Mouse (Mus musculus) fibroblast of lung, adult 2 months (primary cell): ENCODE data around the gene Grid1.
A peak's percentile ranks its signal among the peaks of the same experiment; 100 is the strongest.

Experiments
- DNase-seq: peaks from one replicate; pipeline ENCODE4 v3.0.0-alpha.2; 2011; ENCODE audit warnings: low read depth

Grid1 gene

GRCm38 (mm10) chr14:34819919-34820652 is at the start of gene Grid1:
TSS of gene Grid1 (plus strand) at chr14:34820108.
- DNase-seq: no peak

GRCm38 (mm10) chr14:34770467-34770866 is 49.4 kb upstream of the Grid1 start:
- DNase-seq: no peak

- DNase-seq: no peak
Measured at GRCm38 (mm10) chr14:34771601-34772000, 48.3 kb upstream of the Grid1 start.

DNA sequence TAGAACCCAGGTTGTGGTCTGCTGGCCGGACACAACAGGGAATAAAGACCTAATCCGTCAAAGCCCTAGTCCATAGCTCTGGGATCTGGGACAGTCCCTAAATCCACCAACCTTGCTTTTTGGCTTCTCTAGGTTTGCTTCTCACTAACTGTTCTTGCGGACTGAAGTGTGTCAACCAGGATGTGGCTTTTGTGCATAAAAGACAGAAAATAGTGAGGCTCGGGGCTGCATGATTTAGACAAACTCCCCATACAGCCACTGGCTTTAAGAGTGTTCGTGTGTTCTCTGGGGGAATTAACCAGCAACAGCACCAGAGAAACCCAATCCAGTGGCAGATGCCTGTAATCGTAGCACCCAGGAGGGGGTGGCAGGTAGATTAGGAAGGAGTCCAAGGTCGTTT is 47.8 kb upstream of the Grid1 start:
- DNase-seq: no peak

- DNase-seq: no peak
Measured at GRCm38 (mm10) chr14:34773681-34774080, 46.2 kb upstream of the Grid1 start.

- DNase-seq: no peak
Measured at GRCm38 (mm10) chr14:34774231-34774630, 45.7 kb upstream of the Grid1 start.

GRCm38 (mm10) chr14:34776719-34777385 is 43.1 kb upstream of the Grid1 start:
- DNase-seq: no peak

DNA sequence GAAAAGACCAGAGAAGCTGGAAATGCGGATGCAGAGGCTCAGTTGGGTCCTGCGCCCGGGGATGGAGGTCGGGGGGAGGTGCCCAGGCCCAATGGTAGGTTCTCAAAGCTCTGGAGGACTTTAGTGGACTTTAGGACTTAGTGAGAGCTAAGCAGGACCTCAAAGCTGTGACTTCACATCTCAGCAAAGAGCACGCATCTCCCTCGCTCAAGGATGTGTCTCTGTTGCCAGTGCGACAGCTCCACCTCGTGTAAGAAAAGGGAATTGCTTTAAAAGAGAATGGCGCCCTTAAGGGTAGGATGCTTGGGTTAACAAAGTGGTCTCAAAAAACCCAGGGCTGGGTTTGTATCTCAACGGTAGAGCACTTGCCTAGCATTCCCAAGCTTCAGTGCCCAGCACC is 42.1 kb upstream of the Grid1 start:
- no peak for DNase-seq

GRCm38 (mm10) chr14:34778760-34779159 is 41.1 kb upstream of the Grid1 start:
- DNase-seq: no peak

DNA sequence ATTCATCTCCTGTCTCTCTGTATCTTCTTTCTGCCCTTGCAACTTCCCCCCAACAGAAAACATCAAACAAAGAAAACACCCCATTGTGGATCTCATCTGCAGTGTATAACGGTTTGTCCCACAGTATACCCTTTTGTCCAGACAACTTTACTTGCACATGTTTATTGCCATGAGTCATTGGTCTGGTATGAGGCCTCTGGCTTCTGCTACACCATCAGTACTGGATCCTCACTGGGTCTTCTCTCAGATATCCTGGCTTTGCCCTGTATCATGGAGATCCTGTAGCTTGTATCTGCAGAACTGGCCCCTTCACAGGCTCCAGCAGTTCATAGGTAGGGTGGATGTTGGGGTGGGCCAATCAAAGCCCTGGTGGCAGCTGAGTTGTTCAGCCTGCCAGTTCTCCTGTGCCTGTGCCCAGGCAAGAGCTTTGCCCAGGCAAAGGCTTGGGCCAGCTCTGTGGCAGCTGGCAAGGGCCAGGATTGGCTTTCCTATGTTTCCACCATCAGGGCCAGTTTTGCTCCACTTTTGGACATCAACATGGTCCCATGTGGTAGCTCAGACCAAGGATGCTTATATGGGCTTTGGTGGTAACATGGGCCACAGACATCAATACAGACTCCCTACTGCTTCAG is 26.4 kb upstream of the Grid1 start:
- DNase-seq: no peak

DNA sequence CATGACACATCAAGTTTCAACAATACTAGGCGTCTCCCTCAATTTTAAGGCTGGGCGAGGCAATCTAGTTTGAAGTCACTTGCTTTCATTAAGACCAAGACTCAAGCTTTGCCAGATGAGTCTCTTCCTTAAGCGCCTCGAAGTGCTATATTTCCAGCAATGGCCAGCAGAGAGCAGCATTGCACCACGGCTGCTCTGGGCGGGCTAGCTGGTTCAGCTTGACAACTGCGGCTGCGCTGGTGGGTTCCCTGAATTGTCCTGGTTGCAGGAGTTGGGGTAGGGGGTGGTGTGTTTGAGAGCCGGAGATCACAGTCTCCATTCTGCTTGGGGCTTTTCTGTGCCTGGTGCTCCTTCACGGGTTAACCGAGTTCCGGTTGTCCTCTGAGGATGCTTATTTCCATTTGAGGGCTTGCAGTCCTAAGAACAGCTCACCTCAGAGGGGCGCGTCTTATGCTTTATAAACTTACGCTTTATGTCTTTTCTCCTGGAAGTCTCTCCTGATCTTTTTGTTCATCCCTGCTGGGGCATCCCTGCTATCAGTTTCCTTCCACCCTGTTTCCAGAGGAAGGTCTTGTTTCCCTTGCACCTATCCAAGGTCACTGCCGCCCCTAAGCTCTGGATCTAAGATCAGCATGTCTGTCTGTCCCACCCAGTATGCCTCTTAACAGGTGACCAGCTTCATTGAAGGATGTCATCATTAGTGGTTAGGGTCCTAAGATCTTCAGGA is 9.0 kb upstream of the Grid1 start:
- DNase-seq: peak; percentile 23

DNA sequence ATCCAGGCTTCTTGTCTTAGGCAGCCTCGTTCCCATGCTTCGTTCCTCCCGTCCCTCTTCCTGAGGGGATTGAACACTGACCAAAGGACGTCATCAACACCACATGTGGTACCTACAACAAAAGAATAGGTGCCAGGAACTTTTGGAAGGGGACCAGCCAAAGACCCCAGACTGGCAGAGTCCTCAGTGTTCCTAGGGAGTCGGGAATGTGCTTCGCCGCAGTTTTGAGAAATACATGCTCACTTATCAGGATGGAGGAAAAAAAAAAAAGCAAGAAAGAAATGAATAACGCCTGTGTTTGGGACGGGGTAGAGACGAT is 8.5 kb upstream of the Grid1 start:
- no peak for DNase-seq

- DNase-seq: no peak
Measured at GRCm38 (mm10) chr14:34816301-34816700, 3.6 kb upstream of the Grid1 start.

DNA sequence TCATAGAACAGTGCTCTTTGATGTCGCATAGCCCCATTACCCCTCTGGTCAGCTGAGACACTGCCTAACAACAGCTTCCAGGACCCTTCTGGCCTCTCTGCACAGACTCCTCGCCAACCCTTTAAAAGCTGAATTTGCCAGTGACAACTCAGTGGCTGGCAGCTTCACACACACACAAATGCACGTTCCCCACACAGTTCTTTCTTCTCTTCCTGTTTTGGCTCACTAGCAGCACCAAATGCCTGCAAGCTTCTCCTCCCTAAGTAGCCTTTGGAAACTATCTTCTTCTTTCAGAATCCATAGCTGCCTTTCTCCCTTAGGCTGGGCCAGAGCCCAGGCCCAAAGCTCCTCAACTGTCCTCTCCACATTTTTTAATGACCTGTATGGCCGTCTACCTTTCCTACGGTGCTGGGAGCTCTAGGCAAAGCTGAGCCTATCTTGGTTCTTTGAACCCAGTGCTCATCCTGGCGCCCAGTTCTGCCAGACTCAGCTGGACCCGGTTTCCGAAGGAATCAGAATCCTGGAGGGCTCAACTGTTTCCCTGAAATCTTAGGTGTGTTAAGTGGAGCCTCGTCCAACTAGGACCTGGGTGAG is 1.4 kb upstream of the Grid1 start:
- DNase-seq: no peak

- DNase-seq: no peak
Measured at GRCm38 (mm10) chr14:34819121-34819918, 588 bp upstream of the Grid1 start.

DNA sequence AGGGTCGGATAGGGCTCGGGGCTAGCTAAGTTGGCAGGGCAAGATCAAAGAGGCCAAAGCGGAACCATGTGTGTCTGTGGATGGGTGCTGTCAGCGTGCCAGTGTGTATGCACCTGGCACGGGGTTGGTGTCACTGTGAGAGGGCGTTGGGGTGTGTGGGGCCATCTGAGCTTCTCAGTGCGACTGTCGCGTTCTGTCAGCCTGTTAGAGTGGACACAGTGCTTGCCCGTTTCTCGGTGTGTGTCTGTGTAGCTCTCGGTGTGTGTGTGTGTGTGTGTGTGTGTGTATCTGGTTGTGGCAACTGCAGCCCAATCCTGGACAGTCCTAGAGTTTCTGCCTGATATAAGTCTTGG is 721 bp downstream of the Grid1 start:
- no peak for DNase-seq

- no peak for DNase-seq
Measured at GRCm38 (mm10) chr14:34821131-34821790, 1.4 kb downstream of the Grid1 start.

DNA sequence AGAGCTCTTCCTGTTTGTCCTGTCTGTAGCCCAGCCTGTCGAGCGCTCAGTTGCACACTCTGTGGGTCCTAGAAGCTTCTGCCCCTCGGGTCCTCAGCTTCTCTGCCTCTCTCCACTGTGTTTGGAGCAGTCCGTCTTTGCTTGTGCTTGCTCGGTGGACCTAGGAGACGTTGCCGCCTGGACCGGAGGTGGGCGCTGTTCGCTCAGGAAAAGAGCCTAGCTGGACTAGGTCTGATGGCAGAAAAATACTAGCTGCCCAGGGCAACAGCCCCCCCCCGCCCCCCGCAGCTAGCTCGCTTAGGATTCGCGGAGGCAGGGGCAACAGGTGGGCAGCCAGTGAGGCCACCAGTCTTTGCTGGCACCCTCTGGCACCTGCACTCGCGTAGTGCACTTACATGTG is 3.2 kb downstream of the Grid1 start:
- no peak for DNase-seq

DNA sequence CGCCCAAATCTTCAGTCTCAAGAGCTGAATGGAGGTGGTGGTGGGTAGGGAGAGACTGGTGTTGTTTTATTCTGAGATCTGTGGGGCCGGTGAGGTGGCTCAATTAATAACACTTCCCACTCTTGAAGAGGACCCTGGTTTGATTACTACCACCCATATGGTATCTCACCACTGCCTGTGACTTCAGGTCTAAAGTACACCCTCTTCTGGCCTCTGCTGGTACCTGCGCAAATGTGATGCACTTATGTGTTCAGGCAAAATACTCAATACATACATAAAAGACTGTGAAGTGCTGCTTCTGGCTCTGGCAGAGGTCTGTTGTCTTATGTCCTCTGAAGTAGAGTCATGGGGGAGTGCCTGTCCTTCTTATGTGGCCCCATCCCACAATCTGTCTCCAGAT is 4.3 kb downstream of the Grid1 start:
- DNase-seq: no peak

GRCm38 (mm10) chr14:34825902-34826301 is 6.0 kb downstream of the Grid1 start:
- DNase-seq: no peak

DNA sequence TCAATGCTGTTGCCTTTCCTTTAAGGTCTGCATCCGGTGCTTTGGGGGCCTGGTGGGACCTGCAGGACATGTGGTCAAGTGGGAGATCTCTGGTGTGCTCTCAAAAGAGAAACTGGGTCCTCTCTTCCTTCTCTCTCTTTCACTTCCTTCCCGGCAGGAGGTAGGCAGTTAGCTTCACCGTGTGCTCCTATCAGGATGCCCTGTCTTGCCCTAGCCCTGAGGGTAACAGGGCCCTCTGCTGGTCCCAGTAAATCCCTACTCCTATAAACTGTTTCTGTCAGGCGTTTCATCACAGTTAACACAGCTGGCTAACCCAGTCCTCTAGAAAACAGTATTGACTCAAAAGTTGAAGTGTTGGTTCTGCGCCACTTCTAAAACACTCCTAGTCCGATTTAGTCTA is 9.9 kb downstream of the Grid1 start:
- no peak for DNase-seq
